Mouse (Mus musculus) midbrain, postnatal 0 days (tissue): Measurements from ENCODE around the gene Golt1b. TPM values are rescaled to one million over a fixed set of nuclear protein-coding genes. Genes with fewer than 3 reads are reported as not detected.

Experiments used
- ATAC-seq: fragments of 200-750 bp; cut with Nextera tagmentation; 2 replicates; pipeline ENCODE4 v1.8.0; 2017; ENCODE audit warnings: moderate number of reproducible peaks, mild to moderate bottlenecking, moderate TSS enrichment, moderate library complexity; ENCODE audit not compliant: low FRiP score
- DNase-seq: peaks from one replicate; pipeline ENCODE4 v3.0.0-alpha.2; 2015; ENCODE audit warnings: low spot score
- H3K27ac ChIP-seq: fragments of 300-500 bp; sonication (generic); 2 replicates; pipeline ENCODE4 v1.5.1; 2014; ENCODE audit warnings: low read depth, mild to moderate bottlenecking, low read length, mixed read lengths
- H3K27me3 ChIP-seq: fragments of 300-500 bp; sonication (generic); 2 replicates; pipeline ENCODE4 v1.6.1; 2014; ENCODE audit warnings: low read length, control low read depth, mixed read lengths; ENCODE audit not compliant: insufficient read depth
- H3K36me3 ChIP-seq: fragments of 300-500 bp; sonication (generic); 2 replicates; pipeline ENCODE4 v1.6.1; 2014; ENCODE audit warnings: low read length, control low read depth, mixed read lengths; ENCODE audit not compliant: insufficient read depth
- H3K4me1 ChIP-seq: fragments of 300-500 bp; sonication (generic); 2 replicates; pipeline ENCODE4 v1.6.1; 2014; ENCODE audit warnings: mild to moderate bottlenecking, control low read depth, antibody characterized with exemption, low read length, mixed read lengths; ENCODE audit not compliant: insufficient read depth
- H3K4me2 ChIP-seq: fragments of 300-500 bp; sonication (generic); 2 replicates; pipeline ENCODE4 v1.6.1; 2014; ENCODE audit warnings: low read depth, mild to moderate bottlenecking, low read length, mixed read lengths; ENCODE audit not compliant: poor library complexity, severe bottlenecking
- H3K4me3 ChIP-seq: fragments of 300-500 bp; sonication (generic); 2 replicates; pipeline ENCODE4 v1.5.1; 2014; ENCODE audit warnings: low read depth, mild to moderate bottlenecking, low read length, moderate library complexity
- H3K9ac ChIP-seq: fragments of 300-500 bp; sonication (generic); replicated peaks from 2 replicates; pipeline ENCODE4 v1.6.1; 2014; ENCODE audit warnings: mild to moderate bottlenecking, low read length, moderate library complexity, mixed read lengths; ENCODE audit not compliant: poor library complexity, severe bottlenecking
- H3K9me3 ChIP-seq: fragments of 300-500 bp; sonication (generic); 2 replicates; pipeline ENCODE4 v1.6.1; 2016; ENCODE audit warnings: low read length, control low read depth
- CTCF ChIP-seq: IDR thresholded peaks from 2 replicates; pipeline ENCODE4 v1.5.1; 2016; ENCODE audit warnings: antibody characterized with exemption, mild to moderate bottlenecking
- WGBS: fragments of 180-500 bp; shearing (Covaris S2); extraction: QIAGEN DNeasy Blood & Tissue Kit; methylation state at CpG from one replicate; pipeline ENCODE4 v1.1.7; 2014; 5-methylcytosine and 5-hydroxymethylcytosine counted together
- polyA plus RNA-seq: library from polyadenylated mRNA; unstranded; fragments of >200 nt; fragmentation: Nextera tagmentation; extraction: Ambion mirVana; gene quantifications from 2 replicates; pipeline ENCODE4 v1.2.1, GENCODE M21; 2015
- total RNA-seq: library from RNA; depleted of rRNA; stranded (reverse); fragments of >200 nt; gene quantifications from 2 replicates; pipeline ENCODE4 v1.2.3, GENCODE M21; 2014

Golt1b gene
- total and polyA plus RNA-seq, 2 experiments from 2014 or later, result 52.9 to 74.6 TPM

DNA sequence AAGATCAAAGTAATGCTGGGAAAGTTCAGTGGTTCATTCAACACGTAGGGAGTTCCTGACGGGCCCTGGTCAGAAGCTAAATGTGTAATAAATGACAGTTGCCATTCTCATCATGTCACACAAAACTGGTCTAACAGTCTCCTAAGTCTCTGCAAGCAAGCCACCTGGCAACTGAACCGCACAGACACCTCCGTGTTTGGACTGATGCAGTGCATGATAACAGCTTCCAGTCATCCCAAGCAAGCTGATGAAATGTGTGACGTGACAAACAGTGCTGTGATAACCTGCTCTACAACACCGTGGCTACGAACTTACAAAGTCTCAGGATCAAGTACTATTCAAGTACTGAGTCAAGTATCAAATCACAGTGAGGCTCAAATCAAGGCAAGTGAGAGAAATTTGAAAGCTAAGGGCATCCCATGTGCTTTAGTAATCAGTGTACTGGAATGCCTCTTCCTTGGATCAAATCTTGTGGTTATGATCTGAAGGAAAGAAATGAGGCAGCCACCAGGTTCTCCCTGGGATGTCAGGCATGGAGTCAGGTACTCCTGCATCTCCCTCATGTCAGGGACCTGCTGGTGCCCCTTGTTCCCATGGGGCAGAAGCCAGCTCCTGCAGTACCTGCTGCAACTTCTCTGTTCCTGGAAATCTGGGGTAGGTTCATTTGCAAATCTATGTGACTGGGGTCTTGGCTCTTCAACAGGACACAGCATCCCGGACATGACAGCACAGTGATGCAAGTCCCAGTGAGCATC, 8.3 kb upstream of the Golt1b start:
- ATAC-seq (no peak), DNase-seq (no peak)
- TF ChIP-seq CTCF, result no peak
- H3K27me3 ChIP-seq, result no peaks in the 10 kb centered on the region
- H3K36me3 ChIP-seq, result peaks cover 23% of the 10 kb centered on the region
- H3K9me3 ChIP-seq, result no peaks in the 10 kb centered on the region
- H3K27ac ChIP-seq, result no peak overlapping the region
- no peak overlapping the region for H3K9ac ChIP-seq
- 91% methylated on average over 8 of the region's 8 CpGs for WGBS
- H3K4me3 ChIP-seq, result no peak overlapping the region
- no peaks in the 10 kb centered on the region for H3K4me1 ChIP-seq
- H3K4me2 ChIP-seq, result no peak overlapping the region

DNA sequence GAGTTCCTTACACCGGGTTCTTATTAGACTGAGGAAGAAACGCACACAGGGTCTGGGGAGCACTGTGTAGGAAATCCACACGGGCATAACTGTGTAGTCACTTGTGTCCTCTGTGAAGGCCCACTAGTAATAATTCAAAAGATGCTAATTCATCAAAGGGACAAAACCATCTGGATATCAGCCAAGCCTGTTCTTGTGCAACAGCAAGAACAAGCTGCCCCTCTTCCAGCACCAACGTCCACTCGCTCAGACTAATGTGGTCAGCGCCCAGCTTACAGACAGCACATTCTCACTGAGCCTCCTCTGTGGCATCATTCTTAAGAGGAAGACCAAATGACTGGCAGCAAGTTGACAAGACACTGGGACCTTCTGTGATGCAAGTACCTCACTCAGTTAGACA, 7.1 kb upstream of the Golt1b start:
- H3K27ac ChIP-seq, result no peak overlapping the region
- H3K4me1 ChIP-seq, result no peaks in the 10 kb centered on the region
- no peaks in the 10 kb centered on the region for H3K9me3 ChIP-seq
- no peaks in the 10 kb centered on the region for H3K27me3 ChIP-seq
- no peak overlapping the region for H3K4me2 ChIP-seq
- no peak overlapping the region for H3K4me3 ChIP-seq
- peaks cover 20% of the 10 kb centered on the region for H3K36me3 ChIP-seq
- no peak for ATAC-seq
- no peak for DNase-seq
- 88% methylated on average over 6 of the region's 6 CpGs for WGBS
- no peak for TF ChIP-seq CTCF
- H3K9ac ChIP-seq, result no peak overlapping the region

GRCm38 (mm10) chr6:142381615-142382014, 5.4 kb upstream of the Golt1b start:
- DNase-seq (no peak), ATAC-seq (no peak)
- no peaks in the 10 kb centered on the region; the same call in 1 of the 2 replicates for H3K4me1 ChIP-seq
- H3K4me3 ChIP-seq, result no peak overlapping the region
- no peak overlapping the region for H3K9ac ChIP-seq
- no peak for TF ChIP-seq CTCF
- 93% methylated on average over 7 of the region's 7 CpGs for WGBS
- H3K27ac ChIP-seq, result no peak overlapping the region
- H3K27me3 ChIP-seq, result no peaks in the 10 kb centered on the region
- no peaks in the 10 kb centered on the region for H3K9me3 ChIP-seq
- H3K36me3 ChIP-seq, result peaks cover 4% of the 10 kb centered on the region
- no peak overlapping the region for H3K4me2 ChIP-seq

DNA sequence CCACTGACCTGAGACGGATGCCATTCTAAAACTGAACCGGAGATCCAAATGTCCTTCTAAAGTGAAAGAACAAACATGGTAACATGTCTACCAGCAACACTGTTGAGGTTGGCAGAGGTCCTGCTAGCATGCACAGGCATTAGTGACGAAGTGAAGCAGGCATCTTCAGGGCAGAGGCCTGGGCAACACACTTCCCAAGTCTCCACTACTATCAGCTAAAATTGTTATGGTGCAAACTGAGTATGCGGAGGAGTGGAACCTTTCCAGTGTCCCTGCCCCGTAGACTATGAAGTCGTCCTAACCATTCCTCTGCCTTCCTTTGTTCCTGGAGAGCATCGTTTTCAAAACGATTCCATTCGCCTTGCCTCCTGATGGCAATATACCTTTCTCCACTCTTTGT, 2.5 kb upstream of the Golt1b start:
- ATAC-seq (no peak), DNase-seq (no peak)
- no peak for TF ChIP-seq CTCF
- 93% methylated on average over 9 of the region's 9 CpGs for WGBS
- Histone ChIP-seq H3K4me2 (no peak overlapping the region), H3K4me1 (peaks cover 5% of the 10 kb centered on the region; the same call in 1 of the 2 replicates), H3K9me3 (no peaks in the 10 kb centered on the region), H3K27me3 (no peaks in the 10 kb centered on the region), H3K36me3 (0 out of 2 replicates have a peak, but pooled peaks cover 3% of the 10 kb centered on the region), H3K9ac (no peak overlapping the region), H3K27ac (no peak overlapping the region), H3K4me3 (no peak overlapping the region)

DNA sequence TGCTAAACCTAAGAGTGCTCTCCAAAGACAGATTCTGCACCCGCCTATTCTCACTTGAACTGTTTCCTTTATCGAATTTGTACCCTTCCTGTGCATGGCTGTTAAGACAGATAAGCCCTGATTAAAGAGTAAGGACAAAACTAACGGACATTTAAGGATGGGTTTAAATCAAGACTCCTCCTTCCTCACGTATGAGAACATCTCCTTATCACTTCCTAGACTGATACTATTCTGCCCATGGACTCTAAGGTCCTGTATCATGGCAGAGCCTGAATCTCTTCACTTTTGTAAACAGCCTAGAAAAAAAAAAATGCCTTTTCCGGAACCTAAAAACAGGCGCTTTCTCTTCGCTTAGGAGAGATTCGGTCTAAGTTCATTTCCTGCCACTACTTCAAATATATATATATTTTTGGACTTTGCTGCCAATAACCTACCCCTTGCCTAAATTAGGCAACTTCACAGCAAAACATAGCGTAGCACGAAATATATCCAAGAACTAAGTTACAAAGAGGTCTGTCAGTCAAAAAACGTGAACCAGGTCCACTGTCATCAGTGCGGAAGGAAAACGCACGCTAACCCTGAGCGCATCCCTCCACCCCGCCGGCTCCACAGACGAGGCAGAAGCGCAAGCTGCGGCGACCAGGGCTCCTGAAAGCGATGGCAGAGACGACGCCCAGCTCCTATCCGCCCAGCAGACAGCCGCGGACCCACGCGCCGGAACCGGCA, 573 bp upstream of the Golt1b start:
- DNase-seq (no peak), ATAC-seq (no peak)
- Histone ChIP-seq H3K36me3 (no peaks in the 10 kb centered on the region), H3K4me1 (peaks cover 5% of the 10 kb centered on the region; the same call in 1 of the 2 replicates), H3K9ac (peak overlapping the region; percentile 51; the same call in 1 of the 2 replicates), H3K27ac (no peak overlapping the region; the same call in 1 of the 2 replicates), H3K4me3 (peak overlapping the region; percentile 84), H3K27me3 (no peaks in the 10 kb centered on the region), H3K9me3 (no peaks in the 10 kb centered on the region), H3K4me2 (peak overlapping the region; percentile 62)
- TF ChIP-seq CTCF, result no peak
- WGBS, result 5% methylated on average over 31 of the region's 31 CpGs

DNA sequence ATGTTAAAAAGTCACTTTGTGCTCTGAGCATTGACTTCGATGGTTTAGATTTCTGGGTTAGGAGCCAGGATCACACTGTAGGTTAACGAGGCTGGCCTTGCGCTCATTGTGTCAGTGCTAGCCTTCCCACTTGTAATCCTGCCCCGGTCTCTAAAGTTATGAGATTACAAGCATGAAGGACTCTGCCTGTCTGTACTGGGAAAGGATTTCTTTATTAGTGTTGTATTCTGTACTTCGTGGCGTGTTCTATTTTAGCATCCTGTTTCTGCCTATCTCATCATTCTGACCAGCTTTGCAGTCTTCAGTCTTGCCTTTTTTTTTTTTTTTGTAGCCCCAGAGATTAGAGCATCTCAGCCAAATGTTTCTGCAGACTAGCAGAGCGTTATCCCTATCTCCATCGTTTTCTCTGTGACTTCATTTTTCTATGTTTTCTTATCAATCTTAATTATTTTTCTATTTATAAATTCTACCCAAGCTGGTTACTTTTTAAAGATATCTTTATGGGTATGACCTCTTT, 792 bp downstream of the Golt1b start:
- no peak for TF ChIP-seq CTCF
- Histone ChIP-seq H3K9ac (peak overlapping the region; percentile 77), H3K27me3 (no peaks in the 10 kb centered on the region), H3K4me1 (peaks cover 5% of the 10 kb centered on the region; the same call in 1 of the 2 replicates), H3K4me2 (peak overlapping the region; percentile 78), H3K36me3 (no peaks in the 10 kb centered on the region), H3K9me3 (no peaks in the 10 kb centered on the region), H3K27ac (no peak overlapping the region), H3K4me3 (peak overlapping the region; percentile 84)
- no peak for ATAC-seq
- no peak for DNase-seq
- WGBS, result 24% methylated on average over 8 of the region's 8 CpGs
